Mouse (Mus musculus): Measurements from ENCODE around the gene Rngtt. TPM values are rescaled to one million over a fixed set of nuclear protein-coding genes. Genes with fewer than 3 reads are reported as not detected.

Rngtt gene
- polyA plus RNA-seq, 1 experiment, result 5.1 TPM

GRCm38 (mm10) chr4:33513421-33513820, 203.3 kb downstream of the Rngtt start:
- TF ChIP-seq FOSL1 (IDR thresholded peaks at IDR 0.05; ENCODE audit: insufficient read depth, low read length, poor library complexity, severe bottlenecking), result no peak
- TF ChIP-seq CTCF (IDR thresholded peaks at IDR 0.05; ENCODE audit: control insufficient read depth, insufficient read depth, insufficient read length), result no peak
- TF ChIP-seq MYOD1 (IDR thresholded peaks at IDR 0.05; ENCODE audit: control insufficient read depth, insufficient read length, low read depth), result no peak
- TF ChIP-seq USF1 (IDR thresholded peaks at IDR 0.05; ENCODE audit: low read depth), result no peak
- no peak for TF ChIP-seq MYOG (IDR thresholded peaks at IDR 0.05; ENCODE audit: control insufficient read depth, extremely low read depth, insufficient read length)
- no peak for TF ChIP-seq CEBPB (IDR thresholded peaks at IDR 0.05; ENCODE audit: low read depth)
- TF ChIP-seq MAX (IDR thresholded peaks at IDR 0.05), result no peak
- H3K79me2 ChIP-seq (ENCODE audit: control insufficient read depth, insufficient read depth), result no peaks in the 10 kb centered on the region
- H3K36me3 ChIP-seq (ENCODE audit: control insufficient read depth, insufficient read depth), result no peaks in the 10 kb centered on the region
- H3K4me3 ChIP-seq (ENCODE audit: insufficient read depth, poor library complexity, severe bottlenecking), result no peak overlapping the region
- H3ac ChIP-seq (ENCODE audit: control insufficient read depth, insufficient read length, low read depth), result no peak overlapping the region
- no peaks in the 10 kb centered on the region for H3K27me3 ChIP-seq (ENCODE audit: control insufficient read depth, insufficient read depth, insufficient read length)
- no peaks in the 10 kb centered on the region for H3K79me3 ChIP-seq (ENCODE audit: low read depth)

GRCm38 (mm10) chr4:33514108-33515000, 204.2 kb downstream of the Rngtt start:
- Histone ChIP-seq H3K79me3 (ENCODE audit: low read depth) (no peaks in the 10 kb centered on the region), H3K79me2 (ENCODE audit: control insufficient read depth, insufficient read depth) (no peaks in the 10 kb centered on the region), H3K27me3 (ENCODE audit: control insufficient read depth, insufficient read depth, insufficient read length) (no peaks in the 10 kb centered on the region), H3K36me3 (ENCODE audit: control insufficient read depth, insufficient read depth) (no peaks in the 10 kb centered on the region), H3ac (ENCODE audit: control insufficient read depth, insufficient read length, low read depth) (no peak overlapping the region), H3K4me3 (ENCODE audit: insufficient read depth, poor library complexity, severe bottlenecking) (no peak overlapping the region)
- TF ChIP-seq FOSL1 (IDR thresholded peaks at IDR 0.05; ENCODE audit: insufficient read depth, low read length, poor library complexity, severe bottlenecking) (no peak), CEBPB (IDR thresholded peaks at IDR 0.05; ENCODE audit: low read depth) (no peak), CTCF (IDR thresholded peaks at IDR 0.05; ENCODE audit: control insufficient read depth, insufficient read depth, insufficient read length) (no peak), MYOG (IDR thresholded peaks at IDR 0.05; ENCODE audit: control insufficient read depth, extremely low read depth, insufficient read length) (no peak), MYOD1 (IDR thresholded peaks at IDR 0.05; ENCODE audit: control insufficient read depth, insufficient read length, low read depth) (no peak)

DNA sequence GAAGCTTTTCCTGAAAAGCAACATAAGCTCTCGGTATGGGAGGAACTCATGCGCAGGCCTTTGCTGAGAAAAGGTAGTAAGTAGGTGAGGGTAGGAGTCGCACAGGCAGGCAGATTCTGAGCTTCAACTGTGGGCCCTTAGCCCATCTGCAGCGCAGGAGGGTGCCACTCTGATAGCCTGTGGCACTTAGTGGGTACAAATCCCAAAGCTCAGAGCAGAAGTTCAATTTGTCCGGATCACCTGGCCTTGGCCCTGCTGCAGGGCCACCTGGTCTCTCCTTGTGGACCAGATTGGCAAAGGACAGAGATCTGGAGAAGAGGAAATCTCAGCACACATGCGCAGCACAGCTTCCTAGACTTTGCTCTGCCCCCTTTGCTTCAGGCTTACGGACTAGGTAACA, 210.1 kb downstream of the Rngtt start:
- Histone ChIP-seq H3K36me3 (ENCODE audit: control insufficient read depth, insufficient read depth) (no peaks in the 10 kb centered on the region), H3K4me3 (ENCODE audit: insufficient read depth, poor library complexity, severe bottlenecking) (no peak overlapping the region), H3ac (ENCODE audit: control insufficient read depth, insufficient read length, low read depth) (no peak overlapping the region), H3K79me2 (ENCODE audit: control insufficient read depth, insufficient read depth) (no peaks in the 10 kb centered on the region), H3K27me3 (ENCODE audit: control insufficient read depth, insufficient read depth, insufficient read length) (no peaks in the 10 kb centered on the region), H3K79me3 (ENCODE audit: low read depth) (no peaks in the 10 kb centered on the region)
- TF ChIP-seq FOSL1 (IDR thresholded peaks at IDR 0.05; ENCODE audit: insufficient read depth, low read length, poor library complexity, severe bottlenecking) (no peak), MAX (IDR thresholded peaks at IDR 0.05) (no peak), MYOG (IDR thresholded peaks at IDR 0.05; ENCODE audit: control insufficient read depth, extremely low read depth, insufficient read length) (no peak), MYOD1 (IDR thresholded peaks at IDR 0.05; ENCODE audit: control insufficient read depth, insufficient read length, low read depth) (no peak)

DNA sequence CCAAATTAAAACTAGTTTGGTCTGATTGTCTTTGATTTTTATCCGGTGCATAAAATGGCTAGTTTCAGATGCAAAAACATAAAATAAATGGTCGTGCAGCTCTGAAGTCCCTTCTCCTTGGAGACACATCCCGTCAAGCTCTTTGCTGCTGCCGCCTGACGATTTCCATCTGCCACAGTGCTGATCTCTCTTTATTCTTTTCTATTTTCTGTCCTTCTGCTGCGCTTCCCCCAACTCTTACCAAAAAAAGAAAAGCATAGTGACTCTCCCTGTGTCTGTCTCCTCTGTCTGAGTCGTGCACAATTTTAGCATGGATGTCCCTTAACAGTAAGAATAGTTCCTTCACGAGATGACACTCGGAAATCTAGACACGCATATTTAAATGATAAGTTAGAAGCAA, 210.8 kb downstream of the Rngtt start:
- Histone ChIP-seq H3K4me3 (ENCODE audit: insufficient read depth, poor library complexity, severe bottlenecking) (no peak overlapping the region), H3K79me2 (ENCODE audit: control insufficient read depth, insufficient read depth) (no peaks in the 10 kb centered on the region), H3K27me3 (ENCODE audit: control insufficient read depth, insufficient read depth, insufficient read length) (no peaks in the 10 kb centered on the region), H3ac (ENCODE audit: control insufficient read depth, insufficient read length, low read depth) (no peak overlapping the region), H3K79me3 (ENCODE audit: low read depth) (no peaks in the 10 kb centered on the region), H3K36me3 (ENCODE audit: control insufficient read depth, insufficient read depth) (no peaks in the 10 kb centered on the region)
- no peak for TF ChIP-seq USF1 (IDR thresholded peaks at IDR 0.05; ENCODE audit: low read depth)
- no peak for TF ChIP-seq CTCF (IDR thresholded peaks at IDR 0.05; ENCODE audit: control insufficient read depth, insufficient read depth, insufficient read length)
- no peak for TF ChIP-seq CEBPB (IDR thresholded peaks at IDR 0.05; ENCODE audit: low read depth)
- no peak for TF ChIP-seq MYOG (IDR thresholded peaks at IDR 0.05; ENCODE audit: control insufficient read depth, extremely low read depth, insufficient read length)
- no peak for TF ChIP-seq FOSL1 (IDR thresholded peaks at IDR 0.05; ENCODE audit: insufficient read depth, low read length, poor library complexity, severe bottlenecking)
- TF ChIP-seq MYOD1 (IDR thresholded peaks at IDR 0.05; ENCODE audit: control insufficient read depth, insufficient read length, low read depth), result no peak
- no peak for TF ChIP-seq MAX (IDR thresholded peaks at IDR 0.05)

- TF ChIP-seq USF1 (IDR thresholded peaks at IDR 0.05; ENCODE audit: low read depth), result no peak
- TF ChIP-seq MYOD1 (IDR thresholded peaks at IDR 0.05; ENCODE audit: control insufficient read depth, insufficient read length, low read depth), result no peak
- no peak for TF ChIP-seq CEBPB (IDR thresholded peaks at IDR 0.05; ENCODE audit: low read depth)
- no peak for TF ChIP-seq FOSL1 (IDR thresholded peaks at IDR 0.05; ENCODE audit: insufficient read depth, low read length, poor library complexity, severe bottlenecking)
- no peaks in the 10 kb centered on the region for H3K27me3 ChIP-seq (ENCODE audit: control insufficient read depth, insufficient read depth, insufficient read length)
- H3K79me3 ChIP-seq (ENCODE audit: low read depth), result no peaks in the 10 kb centered on the region
- H3K4me3 ChIP-seq (ENCODE audit: insufficient read depth, poor library complexity, severe bottlenecking), result no peak overlapping the region
- H3ac ChIP-seq (ENCODE audit: control insufficient read depth, insufficient read length, low read depth), result no peak overlapping the region
- H3K79me2 ChIP-seq (ENCODE audit: control insufficient read depth, insufficient read depth), result no peaks in the 10 kb centered on the region
- no peaks in the 10 kb centered on the region for H3K36me3 ChIP-seq (ENCODE audit: control insufficient read depth, insufficient read depth)
Measured at GRCm38 (mm10) chr4:33523774-33524173, 213.7 kb downstream of the Rngtt start.

All from C2C12 (cell line).